Mouse (Mus musculus) left cerebral cortex, adult 8-10 months (tissue): ENCODE results near the gene Col4a3. TPM values are rescaled to one million over a fixed set of nuclear protein-coding genes. Genes with fewer than 3 reads are reported as not detected.

Experiments used
- DNase-seq, 2 experiments: peaks; one replicate each; pipeline ENCODE4 v3.0.0; 2022; ENCODE audit warnings: low spot score in 2 of 2
- total RNA-seq, 4 experiments: library from RNA; stranded (reverse); gene quantifications; 2 replicates each; pipeline ENCODE4 v1.2.4; 2022

The Col4a3 gene
- total RNA-seq, 4 experiments from 2014 or later: 0.59 to 1.0 (median 0.80) TPM

GRCm38 (mm10) chr1:82768269-82768668 is 181.5 kb downstream of the Col4a3 start, which contains the start of gene Tm4sf20:
Gene Tm4sf20, minus strand, starts transcription at chr1:82768461.
- DNase-seq: no peak

- DNase-seq: no peak
These were observed 184.4 kb downstream of the Col4a3 start, which contains the start of gene Gm47791 for GRCm38 (mm10) chr1:82771022-82771586. Gene Gm47791, minus strand, starts transcription at chr1:82771243.

Other genes starting within 250 kb of the Col4a3 start
- 1 to 10 TPM; 1.4 to 2.6 (median 1.9) TPM for gene Col4a4, start 72 bp upstream of the Col4a3 start, total RNA-seq
- gene Mff, start 138.0 kb downstream of the Col4a3 start, total RNA-seq: 100 to 1,000 TPM; 250 to 309 (median 281) TPM
- gene Tm4sf20, start 181.5 kb downstream of the Col4a3 start, total RNA-seq: not detected
- not detected for gene Gm47791, start 184.3 kb downstream of the Col4a3 start, total RNA-seq